Mouse (Mus musculus): ENCODE results near the gene Ildr2. TPM values are rescaled to one million over a fixed set of nuclear protein-coding genes. Genes with fewer than 3 reads are reported as not detected.

Ildr2 gene
- polyA plus RNA-seq, 1 experiment, result 0.03 TPM

GRCm38 (mm10) chr1:166283451-166283850, 29.5 kb downstream of the Ildr2 start:
- Histone ChIP-seq H3K27ac (ENCODE audit: insufficient read depth, low read depth, low read length) (no peak overlapping the region), H3K27me3 (ENCODE audit: control insufficient read depth, insufficient read depth, low read length) (no peaks in the 10 kb centered on the region; the same call in 1 of the 2 replicates), H3K36me3 (ENCODE audit: control insufficient read depth, insufficient read depth, low read length) (no peaks in the 10 kb centered on the region), H3K4me1 (ENCODE audit: control insufficient read depth, insufficient read depth, insufficient read length, low read length) (no peaks in the 10 kb centered on the region), H3K4me3 (ENCODE audit: low read depth, low read length) (no peak overlapping the region)
- 93% methylated on average over 6 of the region's 6 CpGs for WGBS
- TF ChIP-seq POLR2A (IDR thresholded peaks at IDR 0.05; ENCODE audit: low read depth, low read length), result no peak
- no peak for TF ChIP-seq CTCF (IDR thresholded peaks at IDR 0.05; ENCODE audit: extremely low read depth, insufficient read length, insufficient replicate concordance, low read depth, low read length)

- no peaks in the 10 kb centered on the region; the same call in 1 of the 2 replicates for H3K27me3 ChIP-seq (ENCODE audit: control insufficient read depth, insufficient read depth, low read length)
These were observed 30.5 kb downstream of the Ildr2 start for GRCm38 (mm10) chr1:166284390-166284789.

GRCm38 (mm10) chr1:166286231-166286630, 32.3 kb downstream of the Ildr2 start:
- WGBS, result 83% methylated on average over 9 of the region's 9 CpGs
- Histone ChIP-seq H3K4me1 (ENCODE audit: control insufficient read depth, insufficient read depth, insufficient read length, low read length) (no peaks in the 10 kb centered on the region), H3K36me3 (ENCODE audit: control insufficient read depth, insufficient read depth, low read length) (no peaks in the 10 kb centered on the region), H3K27ac (ENCODE audit: insufficient read depth, low read depth, low read length) (no peak overlapping the region), H3K27me3 (ENCODE audit: control insufficient read depth, insufficient read depth, low read length) (no peaks in the 10 kb centered on the region; the same call in 1 of the 2 replicates), H3K4me3 (ENCODE audit: low read depth, low read length) (no peak overlapping the region)
- TF ChIP-seq POLR2A (IDR thresholded peaks at IDR 0.05; ENCODE audit: low read depth, low read length), result no peak
- TF ChIP-seq CTCF (IDR thresholded peaks at IDR 0.05; ENCODE audit: extremely low read depth, insufficient read length, insufficient replicate concordance, low read depth, low read length), result no peak

More at GRCm38 (mm10) chr1:166284390-166284789, 30.5 kb downstream of the Ildr2 start:
- TF ChIP-seq CTCF (IDR thresholded peaks at IDR 0.05; ENCODE audit: extremely low read depth, insufficient read length, insufficient replicate concordance, low read depth, low read length), result no peak
- TF ChIP-seq POLR2A (IDR thresholded peaks at IDR 0.05; ENCODE audit: low read depth, low read length), result no peak
- no peak overlapping the region for H3K27ac ChIP-seq (ENCODE audit: insufficient read depth, low read depth, low read length)
- no peak overlapping the region for H3K4me3 ChIP-seq (ENCODE audit: low read depth, low read length)
- no peaks in the 10 kb centered on the region for H3K36me3 ChIP-seq (ENCODE audit: control insufficient read depth, insufficient read depth, low read length)
- H3K4me1 ChIP-seq (ENCODE audit: control insufficient read depth, insufficient read depth, insufficient read length, low read length), result no peaks in the 10 kb centered on the region
- 67% methylated on average over 8 of the region's 8 CpGs for WGBS

- Histone ChIP-seq H3K4me1 (ENCODE audit: control insufficient read depth, insufficient read depth, insufficient read length, low read length) (no peaks in the 10 kb centered on the region), H3K27ac (ENCODE audit: insufficient read depth, low read depth, low read length) (no peak overlapping the region), H3K36me3 (ENCODE audit: control insufficient read depth, insufficient read depth, low read length) (no peaks in the 10 kb centered on the region), H3K4me3 (ENCODE audit: low read depth, low read length) (no peak overlapping the region), H3K27me3 (ENCODE audit: control insufficient read depth, insufficient read depth, low read length) (no peaks in the 10 kb centered on the region)
- WGBS, result 77% methylated on average over 6 of the region's 6 CpGs
- TF ChIP-seq POLR2A (IDR thresholded peaks at IDR 0.05; ENCODE audit: low read depth, low read length) (no peak), CTCF (IDR thresholded peaks at IDR 0.05; ENCODE audit: extremely low read depth, insufficient read length, insufficient replicate concordance, low read depth, low read length) (no peak)
These were observed 36.6 kb downstream of the Ildr2 start for GRCm38 (mm10) chr1:166290562-166290961.

- no peak overlapping the region for H3K27ac ChIP-seq (ENCODE audit: insufficient read depth, low read depth, low read length)
- H3K4me1 ChIP-seq (ENCODE audit: control insufficient read depth, insufficient read depth, insufficient read length, low read length), result no peaks in the 10 kb centered on the region
- no peak overlapping the region for H3K4me3 ChIP-seq (ENCODE audit: low read depth, low read length)
- WGBS, result 27% methylated on average over 3 of the region's 3 CpGs
- no peak for TF ChIP-seq CTCF (IDR thresholded peaks at IDR 0.05; ENCODE audit: extremely low read depth, insufficient read length, insufficient replicate concordance, low read depth, low read length)
- no peak for TF ChIP-seq POLR2A (IDR thresholded peaks at IDR 0.05; ENCODE audit: low read depth, low read length)
- no peaks in the 10 kb centered on the region for H3K27me3 ChIP-seq (ENCODE audit: control insufficient read depth, insufficient read depth, low read length)
- H3K36me3 ChIP-seq (ENCODE audit: control insufficient read depth, insufficient read depth, low read length), result no peaks in the 10 kb centered on the region
These were observed 39.1 kb downstream of the Ildr2 start for GRCm38 (mm10) chr1:166293086-166293485.

- TF ChIP-seq CTCF (IDR thresholded peaks at IDR 0.05; ENCODE audit: extremely low read depth, insufficient read length, insufficient replicate concordance, low read depth, low read length) (no peak), POLR2A (IDR thresholded peaks at IDR 0.05; ENCODE audit: low read depth, low read length) (no peak)
- H3K4me1 ChIP-seq (ENCODE audit: control insufficient read depth, insufficient read depth, insufficient read length, low read length), result no peaks in the 10 kb centered on the region
- H3K27ac ChIP-seq (ENCODE audit: insufficient read depth, low read depth, low read length), result no peak overlapping the region
- no peaks in the 10 kb centered on the region for H3K27me3 ChIP-seq (ENCODE audit: control insufficient read depth, insufficient read depth, low read length)
- WGBS, result 51% methylated on average over 7 of the region's 7 CpGs
- H3K36me3 ChIP-seq (ENCODE audit: control insufficient read depth, insufficient read depth, low read length), result no peaks in the 10 kb centered on the region
- H3K4me3 ChIP-seq (ENCODE audit: low read depth, low read length), result no peak overlapping the region
These were observed 41.6 kb downstream of the Ildr2 start for GRCm38 (mm10) chr1:166295548-166295947.

- Histone ChIP-seq H3K27ac (ENCODE audit: insufficient read depth, low read depth, low read length) (no peak overlapping the region), H3K4me3 (ENCODE audit: low read depth, low read length) (no peak overlapping the region), H3K4me1 (ENCODE audit: control insufficient read depth, insufficient read depth, insufficient read length, low read length) (no peaks in the 10 kb centered on the region), H3K36me3 (ENCODE audit: control insufficient read depth, insufficient read depth, low read length) (no peaks in the 10 kb centered on the region), H3K27me3 (ENCODE audit: control insufficient read depth, insufficient read depth, low read length) (no peaks in the 10 kb centered on the region)
- TF ChIP-seq CTCF (IDR thresholded peaks at IDR 0.05; ENCODE audit: extremely low read depth, insufficient read length, insufficient replicate concordance, low read depth, low read length) (no peak), POLR2A (IDR thresholded peaks at IDR 0.05; ENCODE audit: low read depth, low read length) (no peak)
- WGBS, result 77% methylated on average over 9 of the region's 9 CpGs
These were observed 42.4 kb downstream of the Ildr2 start for GRCm38 (mm10) chr1:166296371-166296770.
